Mouse (Mus musculus) testis, adult 2 months (tissue): ENCODE data around the gene Elovl5. TPM values are rescaled to one million over a fixed set of nuclear protein-coding genes. Genes with fewer than 3 reads are reported as not detected.

Experiments used
- H3K27ac ChIP-seq: fragments of 200-500 bp; 2 replicates; pipeline ENCODE4 v1.5.1; 2012; ENCODE audit warnings: low read depth, low read length; ENCODE audit not compliant: control insufficient read depth, insufficient read depth
- H3K27me3 ChIP-seq: fragments of 200-500 bp; 2 replicates; pipeline ENCODE4 v1.6.1; 2012; ENCODE audit warnings: mild to moderate bottlenecking, low read length, moderate library complexity; ENCODE audit not compliant: control insufficient read depth, insufficient read depth
- H3K36me3 ChIP-seq: fragments of 200-500 bp; 2 replicates; pipeline ENCODE4 v1.6.1; 2012; ENCODE audit warnings: mild to moderate bottlenecking, low read length; ENCODE audit not compliant: control insufficient read depth, insufficient read depth
- H3K4me1 ChIP-seq: fragments of 200-500 bp; 2 replicates; pipeline ENCODE4 v1.6.1; 2012; ENCODE audit warnings: low read length; ENCODE audit not compliant: control insufficient read depth, insufficient read depth
- H3K4me3 ChIP-seq: fragments of 200-500 bp; 2 replicates; pipeline ENCODE4 v1.5.1; 2012; ENCODE audit warnings: low read depth, mild to moderate bottlenecking, low read length, moderate library complexity, mixed read lengths; ENCODE audit not compliant: control insufficient read depth
- CTCF ChIP-seq: fragments of 200-500 bp; IDR thresholded peaks from 2 replicates; pipeline ENCODE4 v1.5.1; 2012; ENCODE audit warnings: low read depth, mild to moderate bottlenecking, inconsistent platforms, low read length, moderate library complexity; ENCODE audit not compliant: control insufficient read depth, insufficient read depth, insufficient replicate concordance
- POLR2A ChIP-seq: fragments of 200-500 bp; IDR thresholded peaks from 2 replicates; pipeline ENCODE4 v1.6.1; 2012; ENCODE audit warnings: low read depth, mild to moderate bottlenecking, inconsistent platforms, low read length, moderate library complexity; ENCODE audit not compliant: control insufficient read depth
- polyA plus RNA-seq: library from polyadenylated mRNA; depleted of rRNA; stranded (reverse); fragments of >200 nt; gene quantifications from 2 replicates; pipeline ENCODE4 v1.2.3, GENCODE M21; 2012

The Elovl5 gene
- polyA plus RNA-seq, 1 experiment, result 74.7 TPM

DNA sequence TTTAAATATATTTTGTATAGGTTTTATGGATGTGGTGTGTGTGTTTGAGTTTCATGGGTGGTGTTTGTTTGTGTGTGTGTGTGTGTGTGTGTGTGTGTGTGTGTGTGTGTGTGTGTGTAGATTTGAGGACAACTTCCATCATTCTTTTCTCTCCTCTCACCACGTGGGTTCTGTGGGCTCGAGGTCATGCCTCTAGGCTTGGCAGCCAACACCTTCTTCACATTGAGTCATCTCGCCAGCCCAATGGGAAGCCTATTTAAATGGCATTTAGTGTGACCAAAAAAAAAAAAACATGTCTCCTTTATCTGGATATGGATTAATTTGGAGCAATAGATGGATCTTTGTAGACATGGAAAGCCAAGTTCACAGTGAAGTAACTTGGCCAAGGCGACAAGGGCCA is 94.9 kb downstream of the Elovl5 start:
- Histone ChIP-seq H3K27ac (no peak overlapping the region), H3K27me3 (no peaks in the 10 kb centered on the region), H3K4me1 (no peaks in the 10 kb centered on the region; the same call in 1 of the 2 replicates), H3K36me3 (no peaks in the 10 kb centered on the region), H3K4me3 (no peak overlapping the region)
- TF ChIP-seq POLR2A, result no peak
- no peak for TF ChIP-seq CTCF

- TF ChIP-seq POLR2A (no peak), CTCF (no peak)
- Histone ChIP-seq H3K4me1 (no peaks in the 10 kb centered on the region; the same call in 1 of the 2 replicates), H3K36me3 (no peaks in the 10 kb centered on the region), H3K27me3 (no peaks in the 10 kb centered on the region), H3K4me3 (no peak overlapping the region), H3K27ac (no peak overlapping the region)
Measured at GRCm38 (mm10) chr9:78012681-78013080, 95.5 kb downstream of the Elovl5 start.

- TF ChIP-seq CTCF (no peak), POLR2A (no peak)
- Histone ChIP-seq H3K4me1 (no peaks in the 10 kb centered on the region; the same call in 1 of the 2 replicates), H3K27ac (no peak overlapping the region), H3K4me3 (no peak overlapping the region), H3K36me3 (no peaks in the 10 kb centered on the region), H3K27me3 (no peaks in the 10 kb centered on the region)
Measured at GRCm38 (mm10) chr9:78013813-78014212, 96.6 kb downstream of the Elovl5 start.

DNA sequence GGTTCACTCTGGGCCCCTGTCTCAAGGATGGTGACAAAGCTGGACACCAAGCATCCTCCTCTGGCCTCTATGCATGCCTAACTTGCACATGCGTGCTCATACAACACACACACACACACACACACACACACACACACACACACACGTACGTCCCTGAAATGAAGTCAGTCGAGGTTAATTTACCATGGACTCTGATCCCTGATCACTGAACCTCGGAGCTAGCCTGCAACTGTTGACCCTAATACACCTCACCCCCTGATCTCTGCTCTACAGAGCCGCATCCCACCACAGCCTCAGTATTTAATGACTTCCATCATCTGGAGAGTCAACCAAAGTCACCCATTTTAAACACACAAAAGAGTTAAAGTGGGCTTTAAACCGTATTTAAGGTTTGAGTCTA is 98.7 kb downstream of the Elovl5 start:
- TF ChIP-seq POLR2A (no peak), CTCF (no peak)
- H3K4me1 ChIP-seq, result no peaks in the 10 kb centered on the region; the same call in 1 of the 2 replicates
- no peaks in the 10 kb centered on the region for H3K27me3 ChIP-seq

GRCm38 (mm10) chr9:78016288-78016687 is 99.1 kb downstream of the Elovl5 start:
- Histone ChIP-seq H3K27ac (no peak overlapping the region), H3K4me3 (0 out of 2 replicates have a peak overlapping the region, but pooled peaks have one; percentile 10), H3K27me3 (no peaks in the 10 kb centered on the region), H3K36me3 (no peaks in the 10 kb centered on the region), H3K4me1 (no peaks in the 10 kb centered on the region; the same call in 1 of the 2 replicates)
- TF ChIP-seq POLR2A (no peak), CTCF (no peak)

More for the DNA sequence above, 98.7 kb downstream of the Elovl5 start:
- no peaks in the 10 kb centered on the region for H3K36me3 ChIP-seq
- no peak overlapping the region for H3K27ac ChIP-seq
- no peak overlapping the region for H3K4me3 ChIP-seq

DNA sequence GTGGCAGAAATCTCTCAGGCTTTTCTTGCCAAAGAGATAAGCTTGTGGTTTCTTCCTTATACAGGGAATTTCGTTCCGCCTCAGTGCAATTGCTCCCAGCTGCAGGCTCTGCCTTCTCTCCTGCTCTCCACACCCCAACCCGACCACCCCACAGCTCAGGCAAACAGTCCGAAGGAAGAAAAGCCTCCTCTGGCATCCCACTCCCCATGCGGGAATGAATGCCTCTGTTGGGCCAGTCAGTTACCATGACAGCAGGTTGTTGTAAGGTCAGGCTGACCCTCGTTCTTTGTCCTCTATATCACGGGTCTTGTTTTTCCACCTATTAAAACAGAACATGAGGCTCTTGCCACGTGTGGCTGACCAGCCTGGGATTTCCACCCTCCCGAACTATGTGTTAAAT is 104.1 kb downstream of the Elovl5 start:
- Histone ChIP-seq H3K27ac (peak overlapping the region; percentile 76), H3K4me3 (no peak overlapping the region)

DNA sequence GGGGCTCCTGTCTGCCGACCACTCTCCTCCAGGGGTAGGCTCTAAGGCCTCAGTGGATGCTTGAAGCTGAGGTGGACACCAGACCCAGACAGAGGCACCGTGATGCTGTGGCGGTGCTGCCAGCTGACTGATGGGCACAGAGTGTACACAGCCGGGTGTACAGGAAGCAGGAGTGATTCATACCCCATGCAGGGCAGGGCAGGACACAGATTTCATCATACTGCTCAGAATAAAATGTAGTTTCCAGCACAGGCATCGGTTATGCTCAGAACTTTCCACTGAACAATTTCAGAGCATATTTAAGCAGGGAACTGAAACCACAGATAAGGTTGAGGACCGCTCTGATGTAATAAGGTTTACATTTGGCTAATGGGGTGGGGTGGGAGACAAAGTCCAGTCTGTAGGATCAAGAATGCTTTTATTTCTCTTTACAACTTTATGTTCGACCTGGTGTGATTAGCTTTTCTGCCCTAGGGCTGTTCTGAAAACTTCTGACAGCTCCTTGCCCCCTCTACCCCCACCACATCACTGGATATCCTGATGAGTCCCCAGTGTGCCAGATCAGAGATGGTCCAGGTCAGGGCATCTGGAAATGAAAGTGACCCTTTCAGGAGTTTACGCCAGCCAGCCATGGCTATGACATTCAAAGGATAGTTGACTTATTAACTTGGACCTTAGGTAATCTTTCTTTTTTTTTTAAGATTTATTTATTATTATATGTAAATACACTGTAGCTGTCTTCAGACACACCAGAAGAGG is 105.2 kb downstream of the Elovl5 start:
- Histone ChIP-seq H3K4me1 (no peaks in the 10 kb centered on the region; the same call in 1 of the 2 replicates), H3K4me3 (no peak overlapping the region), H3K27me3 (no peaks in the 10 kb centered on the region), H3K27ac (peak overlapping the region; percentile 61), H3K36me3 (no peaks in the 10 kb centered on the region)
- TF ChIP-seq CTCF (no peak), POLR2A (no peak)

More for the DNA sequence above, 104.1 kb downstream of the Elovl5 start:
- Histone ChIP-seq H3K27me3 (no peaks in the 10 kb centered on the region), H3K4me1 (no peaks in the 10 kb centered on the region; the same call in 1 of the 2 replicates), H3K36me3 (no peaks in the 10 kb centered on the region)
- TF ChIP-seq CTCF (no peak), POLR2A (no peak)

DNA sequence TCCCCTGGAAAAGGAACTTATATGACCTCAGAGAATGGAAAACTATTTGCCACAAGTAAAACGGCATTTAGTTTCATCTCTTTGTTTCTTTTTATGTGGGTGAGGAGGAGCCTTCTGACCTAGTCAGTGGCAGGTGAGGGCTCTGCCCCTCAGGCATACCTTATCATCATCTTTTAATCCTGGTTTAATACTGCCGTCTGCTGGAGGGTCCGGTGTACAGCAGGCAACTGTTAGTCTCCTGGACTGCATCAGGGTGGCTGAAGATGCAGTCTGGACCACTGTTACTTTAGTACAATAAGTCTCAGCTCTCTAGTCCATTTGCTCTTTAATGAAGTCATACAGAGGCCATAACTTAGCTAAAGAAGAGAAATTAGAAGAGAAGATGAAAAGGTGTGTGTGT is 107.7 kb downstream of the Elovl5 start:
- H3K4me3 ChIP-seq, result no peak overlapping the region
- H3K27ac ChIP-seq, result no peak overlapping the region
- peak; percentile 64; the same call in 1 of the 2 replicates for TF ChIP-seq CTCF
- TF ChIP-seq POLR2A, result no peak
- no peaks in the 10 kb centered on the region for H3K36me3 ChIP-seq
- H3K27me3 ChIP-seq, result no peaks in the 10 kb centered on the region
- H3K4me1 ChIP-seq, result no peaks in the 10 kb centered on the region; the same call in 1 of the 2 replicates
